Mouse (Mus musculus): Measurements from ENCODE around the gene Usp33.

Usp33 gene

DNA sequence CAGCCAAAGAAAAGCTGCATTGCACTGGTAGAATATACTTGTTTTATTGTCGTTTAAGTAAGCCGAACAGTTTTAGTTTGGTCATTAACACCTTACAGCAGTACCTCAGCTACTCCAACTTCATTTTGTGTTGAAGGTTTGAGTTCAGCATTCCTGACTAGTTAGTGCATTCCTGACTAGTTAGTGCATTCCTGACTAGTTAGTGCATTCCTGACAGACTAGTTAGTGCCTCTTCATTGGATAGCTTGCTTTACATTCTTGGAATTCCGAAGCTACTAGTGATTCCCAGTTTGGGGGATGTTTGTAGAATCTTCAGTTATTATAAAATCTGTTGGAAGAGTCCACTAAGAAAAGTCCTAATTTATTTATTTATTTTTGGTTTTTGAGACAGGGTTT, 56.4 kb downstream of the Usp33 start:
- DNase-seq: no peak

DNA sequence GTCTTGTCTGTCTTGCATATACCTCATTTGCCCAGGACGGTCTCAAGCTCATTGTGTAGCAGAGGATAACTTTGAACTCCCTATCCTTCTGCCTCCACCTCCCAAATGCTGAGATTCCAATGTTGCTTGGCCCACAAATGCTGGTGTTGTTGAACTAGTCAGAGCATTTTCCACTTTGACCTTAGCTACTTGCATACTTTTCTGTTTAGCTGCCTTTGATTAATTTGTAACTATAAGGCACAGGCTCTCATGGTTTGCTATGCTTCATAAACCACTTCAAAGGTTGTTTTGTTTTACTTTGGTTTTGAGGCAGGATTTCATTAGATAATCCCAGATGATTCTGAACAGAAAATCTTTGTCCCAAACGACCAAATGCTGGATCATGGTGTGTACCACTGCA, 57.5 kb downstream of the Usp33 start:
- no peak for DNase-seq

GRCm38 (mm10) chr3:152405420-152405819, 59.1 kb downstream of the Usp33 start:
- DNase-seq: no peak

DNA sequence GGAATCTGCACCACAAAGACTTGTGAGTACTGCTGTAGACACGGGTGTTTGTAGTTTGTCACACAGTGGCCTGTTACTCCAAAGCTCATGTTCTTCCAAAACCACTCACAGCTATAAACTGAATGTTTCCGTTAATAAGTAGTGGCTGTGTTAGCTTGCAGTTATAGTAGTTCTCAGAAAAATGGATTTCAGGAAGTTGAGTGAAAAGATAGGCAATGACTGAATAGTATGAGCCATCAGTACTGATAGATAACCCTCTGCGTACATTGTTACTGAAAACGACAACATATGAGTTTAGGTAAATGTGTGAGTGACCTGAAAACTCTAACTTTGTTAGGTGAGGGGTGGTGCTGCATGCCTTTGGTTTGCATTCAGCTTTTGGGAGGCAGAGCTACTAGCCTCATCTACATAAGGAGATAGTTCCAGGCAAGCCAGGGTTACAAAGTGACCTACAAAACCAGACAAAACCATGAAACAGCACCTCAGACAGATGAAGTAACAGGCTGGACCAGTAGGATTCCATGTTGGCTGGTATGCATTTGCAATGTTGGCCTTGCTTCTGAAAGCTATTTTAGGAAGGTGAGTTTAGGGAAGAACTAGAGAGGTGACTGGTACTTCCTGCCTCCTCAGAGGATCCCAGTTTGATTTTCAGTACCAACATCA, 59.8 kb downstream of the Usp33 start:
- no peak for DNase-seq

- DNase-seq: no peak
Measured at GRCm38 (mm10) chr3:152410980-152411551, 64.8 kb downstream of the Usp33 start.

DNA sequence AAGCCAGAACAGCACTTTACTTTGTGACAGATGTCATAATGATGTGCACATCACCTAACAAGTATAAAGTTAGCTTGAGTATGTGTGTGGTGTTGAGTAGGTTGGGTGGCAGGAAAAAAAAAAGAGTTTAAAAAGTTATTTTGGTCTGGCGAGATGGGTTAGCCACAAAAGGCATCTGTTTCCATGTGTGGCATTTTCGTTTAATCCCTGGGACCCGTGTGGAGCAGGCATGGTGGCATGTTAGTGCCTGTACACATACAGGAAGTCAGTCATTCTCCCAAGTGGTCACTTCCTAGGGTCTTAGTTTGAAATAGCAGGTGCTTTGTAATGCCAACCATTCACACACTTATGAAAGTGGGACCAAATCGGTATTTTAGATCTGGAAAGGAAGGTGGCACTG, 66.1 kb downstream of the Usp33 start:
- DNase-seq: no peak

DNA sequence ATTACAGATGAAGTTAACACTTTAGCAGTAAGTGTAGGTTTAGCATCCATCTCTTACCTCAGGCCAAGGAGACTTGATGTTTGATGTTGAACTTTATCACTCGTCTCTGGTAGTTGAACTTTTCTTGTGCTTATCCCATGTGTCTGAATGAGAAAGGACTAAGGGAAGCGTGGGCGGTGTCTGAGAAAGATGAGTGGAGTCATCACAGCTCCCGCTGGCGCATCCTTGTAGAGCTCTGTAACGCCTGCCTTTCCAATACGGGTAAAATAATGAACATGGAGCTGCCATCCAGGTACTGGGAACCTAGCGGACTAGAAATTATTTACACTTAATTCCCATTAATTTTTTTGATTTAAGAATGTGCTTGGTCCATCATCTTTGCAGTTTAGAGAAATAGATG, 82.6 kb downstream of the Usp33 start:
- no peak for DNase-seq

- no peak for DNase-seq
Measured at GRCm38 (mm10) chr3:152432677-152433076, 86.4 kb downstream of the Usp33 start.

- no peak for DNase-seq
Measured at GRCm38 (mm10) chr3:152435590-152435989, 89.3 kb downstream of the Usp33 start.

DNA sequence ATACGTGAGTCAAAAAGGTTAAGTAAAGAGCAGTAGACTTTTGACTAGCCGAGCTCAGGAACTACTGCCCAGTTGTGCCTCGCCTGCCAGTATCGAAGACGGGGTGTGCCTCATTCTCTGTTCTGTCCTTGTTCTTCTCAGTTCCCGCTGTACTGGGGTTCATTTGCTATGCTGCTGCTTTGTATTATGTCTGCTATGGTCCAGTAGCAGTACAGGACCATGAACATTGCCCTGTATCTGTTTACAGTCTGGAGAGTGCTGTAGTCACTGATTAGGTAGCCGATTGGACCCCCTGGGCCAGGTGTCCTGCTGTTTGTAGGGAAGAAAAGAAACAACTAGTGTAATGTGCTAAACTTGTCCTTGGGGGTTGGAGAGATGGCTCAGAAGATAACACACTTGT, 91.8 kb downstream of the Usp33 start:
- DNase-seq: no peak

DNA sequence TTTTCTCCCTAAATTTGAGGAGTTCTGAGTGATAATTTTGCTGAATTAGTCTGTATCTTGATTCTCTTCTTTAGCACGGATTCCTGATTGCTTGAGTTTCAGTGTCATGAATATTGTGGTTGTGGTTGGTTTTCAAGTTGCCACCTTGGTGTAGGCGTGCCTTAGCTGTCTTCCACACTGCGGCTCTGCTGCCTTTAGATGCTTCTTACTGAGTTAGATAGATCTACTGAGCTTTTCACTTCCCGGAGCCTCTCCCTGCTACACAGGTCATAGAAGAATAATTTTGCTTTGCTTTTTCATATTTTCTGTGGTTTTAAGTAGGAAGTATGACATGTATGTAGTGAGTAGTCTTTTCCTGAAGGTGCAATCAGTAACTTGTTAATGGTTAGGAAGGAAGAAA, 96.5 kb downstream of the Usp33 start:
- DNase-seq: no peak
